Mouse (Mus musculus): ENCODE measurements around the gene Svopl. TPM values are rescaled to one million over a fixed set of nuclear protein-coding genes. Genes with fewer than 3 reads are reported as not detected.

Svopl gene
- polyA plus RNA-seq, 1 experiment from 2014 or later: 0.16 TPM

- Histone ChIP-seq H3K9me3 (ENCODE audit: control insufficient read depth, low read length) (no peaks in the 10 kb centered on the region), H3K4me2 (ENCODE audit: low read length) (no peak overlapping the region), H3K4me1 (ENCODE audit: control insufficient read depth in 2 of 2, insufficient read depth in 2 of 2, low read length in 2 of 2) (peaks cover 3 to 10% of the 10 kb centered on the region in 2 experiments; a peak in 2 of 4 replicates), H3K27ac (replicated peaks in 1 of 2; ENCODE audit: control insufficient read depth in 1 of 2, insufficient read depth in 1 of 2, low read depth in 2 of 2, low read length in 2 of 2) (no peak overlapping the region), H3K27me3 (ENCODE audit: control insufficient read depth, insufficient read depth, low read length) (no peaks in the 10 kb centered on the region), H3K36me3 (ENCODE audit: control insufficient read depth, insufficient read depth, low read length) (no peaks in the 10 kb centered on the region), H3K9ac (ENCODE audit: low read length) (no peak overlapping the region), H3K4me3 (ENCODE audit: control insufficient read depth in 1 of 2, insufficient read depth in 1 of 2, low read depth in 1 of 2, low read length in 2 of 2) (no peak overlapping the region)
- ATAC-seq (ENCODE audit: insufficient number of reproducible peaks, insufficient read depth, low FRiP score, low read depth): no peak
- WGBS: 47% methylated on average over 2 of the region's 2 CpGs
Observed at GRCm38 (mm10) chr6:38028205-38028604, 18.6 kb downstream of the Svopl start.

- H3K4me2 ChIP-seq (ENCODE audit: low read length): no peak overlapping the region
- H3K36me3 ChIP-seq (ENCODE audit: control insufficient read depth, insufficient read depth, low read length): no peaks in the 10 kb centered on the region
- H3K4me1 ChIP-seq (ENCODE audit: control insufficient read depth in 2 of 2, insufficient read depth in 2 of 2, low read length in 2 of 2): peaks cover 3 to 9% of the 10 kb centered on the region in 2 experiments; a peak in 2 of 4 replicates
- H3K27ac ChIP-seq (replicated peaks in 1 of 2; ENCODE audit: control insufficient read depth in 1 of 2, insufficient read depth in 1 of 2, low read depth in 2 of 2, low read length in 2 of 2): no peak overlapping the region
- no peak overlapping the region for H3K9ac ChIP-seq (ENCODE audit: low read length)
- H3K9me3 ChIP-seq (ENCODE audit: control insufficient read depth, low read length): no peaks in the 10 kb centered on the region
- H3K27me3 ChIP-seq (ENCODE audit: control insufficient read depth, insufficient read depth, low read length): no peaks in the 10 kb centered on the region
- H3K4me3 ChIP-seq (ENCODE audit: control insufficient read depth in 1 of 2, insufficient read depth in 1 of 2, low read depth in 1 of 2, low read length in 2 of 2): no peak overlapping the region
- 12% methylated on average over 1 of the region's 1 CpGs for WGBS
- ATAC-seq (ENCODE audit: insufficient number of reproducible peaks, insufficient read depth, low FRiP score, low read depth): no peak
Observed at GRCm38 (mm10) chr6:38027771-38028170, 19.0 kb downstream of the Svopl start.

GRCm38 (mm10) chr6:38023284-38023683 lies 23.5 kb downstream of the Svopl start:
- ATAC-seq (ENCODE audit: insufficient number of reproducible peaks, insufficient read depth, low FRiP score, low read depth): no peak
- Histone ChIP-seq H3K9me3 (ENCODE audit: control insufficient read depth, low read length) (no peaks in the 10 kb centered on the region), H3K9ac (ENCODE audit: low read length) (no peak overlapping the region), H3K27ac (replicated peaks in 1 of 2; ENCODE audit: control insufficient read depth in 1 of 2, insufficient read depth in 1 of 2, low read depth in 2 of 2, low read length in 2 of 2) (no peak overlapping the region), H3K27me3 (ENCODE audit: control insufficient read depth, insufficient read depth, low read length) (no peaks in the 10 kb centered on the region), H3K4me1 (ENCODE audit: control insufficient read depth in 2 of 2, insufficient read depth in 2 of 2, low read length in 2 of 2) (no peaks in the 10 kb centered on the region), H3K36me3 (ENCODE audit: control insufficient read depth, insufficient read depth, low read length) (no peaks in the 10 kb centered on the region), H3K4me2 (ENCODE audit: low read length) (no peak overlapping the region), H3K4me3 (ENCODE audit: control insufficient read depth in 1 of 2, insufficient read depth in 1 of 2, low read depth in 1 of 2, low read length in 2 of 2) (no peak overlapping the region)
- WGBS: 28% methylated on average over 7 of the region's 7 CpGs

GRCm38 (mm10) chr6:38021406-38021805 lies 25.4 kb downstream of the Svopl start:
- 78% methylated on average over 7 of the region's 7 CpGs for WGBS
- Histone ChIP-seq H3K9me3 (ENCODE audit: control insufficient read depth, low read length) (no peaks in the 10 kb centered on the region), H3K27ac (replicated peaks in 1 of 2; ENCODE audit: control insufficient read depth in 1 of 2, insufficient read depth in 1 of 2, low read depth in 2 of 2, low read length in 2 of 2) (no peak overlapping the region), H3K36me3 (ENCODE audit: control insufficient read depth, insufficient read depth, low read length) (no peaks in the 10 kb centered on the region), H3K27me3 (ENCODE audit: control insufficient read depth, insufficient read depth, low read length) (no peaks in the 10 kb centered on the region), H3K4me2 (ENCODE audit: low read length) (no peak overlapping the region), H3K9ac (ENCODE audit: low read length) (no peak overlapping the region), H3K4me1 (ENCODE audit: control insufficient read depth in 2 of 2, insufficient read depth in 2 of 2, low read length in 2 of 2) (no peaks in the 10 kb centered on the region), H3K4me3 (ENCODE audit: control insufficient read depth in 1 of 2, insufficient read depth in 1 of 2, low read depth in 1 of 2, low read length in 2 of 2) (no peak overlapping the region)
- no peak for ATAC-seq (ENCODE audit: insufficient number of reproducible peaks, insufficient read depth, low FRiP score, low read depth)

GRCm38 (mm10) chr6:38012829-38013228 lies 34.0 kb downstream of the Svopl start:
- H3K27ac ChIP-seq (replicated peaks in 1 of 2; ENCODE audit: control insufficient read depth in 1 of 2, insufficient read depth in 1 of 2, low read depth in 2 of 2, low read length in 2 of 2): no peak overlapping the region
- no peaks in the 10 kb centered on the region; a peak in 1 of 4 replicates for H3K4me1 ChIP-seq (ENCODE audit: control insufficient read depth in 2 of 2, insufficient read depth in 2 of 2, low read length in 2 of 2)
- no peaks in the 10 kb centered on the region for H3K36me3 ChIP-seq (ENCODE audit: control insufficient read depth, insufficient read depth, low read length)
- H3K27me3 ChIP-seq (ENCODE audit: control insufficient read depth, insufficient read depth, low read length): no peaks in the 10 kb centered on the region
- no peak for ATAC-seq (ENCODE audit: insufficient number of reproducible peaks, insufficient read depth, low FRiP score, low read depth)
- 90% methylated on average over 2 of the region's 2 CpGs for WGBS
- H3K4me2 ChIP-seq (ENCODE audit: low read length): no peak overlapping the region
- no peaks in the 10 kb centered on the region for H3K9me3 ChIP-seq (ENCODE audit: control insufficient read depth, low read length)
- no peak overlapping the region for H3K9ac ChIP-seq (ENCODE audit: low read length)
- no peak overlapping the region for H3K4me3 ChIP-seq (ENCODE audit: control insufficient read depth in 1 of 2, insufficient read depth in 1 of 2, low read depth in 1 of 2, low read length in 2 of 2)

GRCm38 (mm10) chr6:38007459-38007858 lies 39.3 kb downstream of the Svopl start:
- Histone ChIP-seq H3K4me2 (ENCODE audit: low read length) (no peak overlapping the region), H3K27me3 (ENCODE audit: control insufficient read depth, insufficient read depth, low read length) (no peaks in the 10 kb centered on the region), H3K9ac (ENCODE audit: low read length) (no peak overlapping the region), H3K4me1 (ENCODE audit: control insufficient read depth in 2 of 2, insufficient read depth in 2 of 2, low read length in 2 of 2) (no peaks in the 10 kb centered on the region), H3K27ac (replicated peaks in 1 of 2; ENCODE audit: control insufficient read depth in 1 of 2, insufficient read depth in 1 of 2, low read depth in 2 of 2, low read length in 2 of 2) (no peak overlapping the region), H3K36me3 (ENCODE audit: control insufficient read depth, insufficient read depth, low read length) (no peaks in the 10 kb centered on the region), H3K4me3 (ENCODE audit: control insufficient read depth in 1 of 2, insufficient read depth in 1 of 2, low read depth in 1 of 2, low read length in 2 of 2) (no peak overlapping the region), H3K9me3 (ENCODE audit: control insufficient read depth, low read length) (no peaks in the 10 kb centered on the region)
- peak; percentile 47; the same call in 1 of the 2 replicates for ATAC-seq (ENCODE audit: insufficient number of reproducible peaks, insufficient read depth, low FRiP score, low read depth)
- WGBS: 9% methylated on average over 6 of the region's 6 CpGs

- Histone ChIP-seq H3K27me3 (ENCODE audit: control insufficient read depth, insufficient read depth, low read length) (no peaks in the 10 kb centered on the region), H3K4me1 (ENCODE audit: control insufficient read depth in 2 of 2, insufficient read depth in 2 of 2, low read length in 2 of 2) (0 out of 4 replicates have a peak, but pooled peaks cover 0 to 2% of the 10 kb centered on the region in 2 experiments), H3K4me3 (ENCODE audit: control insufficient read depth in 1 of 2, insufficient read depth in 1 of 2, low read depth in 1 of 2, low read length in 2 of 2) (no peak overlapping the region), H3K9me3 (ENCODE audit: control insufficient read depth, low read length) (no peaks in the 10 kb centered on the region), H3K36me3 (ENCODE audit: control insufficient read depth, insufficient read depth, low read length) (peaks cover 64% of the 10 kb centered on the region), H3K27ac (replicated peaks in 1 of 2; ENCODE audit: control insufficient read depth in 1 of 2, insufficient read depth in 1 of 2, low read depth in 2 of 2, low read length in 2 of 2) (no peak overlapping the region), H3K9ac (ENCODE audit: low read length) (no peak overlapping the region), H3K4me2 (ENCODE audit: low read length) (no peak overlapping the region)
- WGBS: 83% methylated on average over 4 of the region's 4 CpGs
- no peak for ATAC-seq (ENCODE audit: insufficient number of reproducible peaks, insufficient read depth, low FRiP score, low read depth)
Observed at GRCm38 (mm10) chr6:37967386-37967785, 79.4 kb downstream of the Svopl start.

GRCm38 (mm10) chr6:37951306-37951705 lies 95.5 kb downstream of the Svopl start:
- no peaks in the 10 kb centered on the region for H3K27me3 ChIP-seq (ENCODE audit: control insufficient read depth, insufficient read depth, low read length)
- ATAC-seq (ENCODE audit: insufficient number of reproducible peaks, insufficient read depth, low FRiP score, low read depth): no peak
- H3K27ac ChIP-seq (replicated peaks in 1 of 2; ENCODE audit: control insufficient read depth in 1 of 2, insufficient read depth in 1 of 2, low read depth in 2 of 2, low read length in 2 of 2): no peak overlapping the region
- no peak overlapping the region for H3K4me2 ChIP-seq (ENCODE audit: low read length)
- WGBS: 85% methylated on average over 6 of the region's 6 CpGs
- H3K36me3 ChIP-seq (ENCODE audit: control insufficient read depth, insufficient read depth, low read length): peaks cover 81% of the 10 kb centered on the region
- no peak overlapping the region for H3K4me3 ChIP-seq (ENCODE audit: control insufficient read depth in 1 of 2, insufficient read depth in 1 of 2, low read depth in 1 of 2, low read length in 2 of 2)
- H3K9me3 ChIP-seq (ENCODE audit: control insufficient read depth, low read length): no peaks in the 10 kb centered on the region
- no peak overlapping the region for H3K9ac ChIP-seq (ENCODE audit: low read length)
- H3K4me1 ChIP-seq (ENCODE audit: control insufficient read depth in 2 of 2, insufficient read depth in 2 of 2, low read length in 2 of 2): no peaks in the 10 kb centered on the region; a peak in 1 of 4 replicates

Data from heart, embryonic 14.5 days (tissue).